Mouse (Mus musculus): Measurements from ENCODE around the gene Ggps1. TPM values are rescaled to one million over a fixed set of nuclear protein-coding genes. Genes with fewer than 3 reads are reported as not detected.
"Not testable (repeated sequence)": the region's sequence is repeated elsewhere in the genome, so short reads cannot be mapped to it uniquely, and the experiment has no call there.

Gene Ggps1
- polyA plus RNA-seq, 2 experiments = 35.9 to 48.2 TPM

DNA sequence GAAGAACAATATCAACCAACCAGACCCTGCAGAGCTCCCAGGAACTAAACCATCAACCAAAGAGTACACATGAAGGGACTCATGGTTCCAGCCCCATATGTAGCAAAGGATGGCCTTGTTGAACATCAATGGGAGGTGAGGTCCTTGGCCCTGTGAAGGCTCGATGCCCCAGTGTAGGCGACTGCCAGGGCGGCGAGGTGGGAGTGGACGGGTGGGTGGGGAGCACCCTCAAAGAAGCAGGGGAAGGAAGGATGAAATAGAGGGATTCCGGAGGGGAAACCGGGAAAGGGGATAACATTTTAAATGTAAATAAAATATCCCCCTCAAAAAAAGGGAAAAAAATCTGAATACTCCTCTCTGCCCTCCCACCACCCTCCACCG is 24.4 kb downstream of the Ggps1 start:
- TF ChIP-seq POLR2A (IDR thresholded peaks at IDR 0.05; ENCODE audit: borderline replicate concordance, extremely low read depth, insufficient read depth, insufficient read length) = no peak
- Histone ChIP-seq H3K4me3 (replicated peaks; ENCODE audit: low read length) (peak overlapping the region; percentile 65), H3K4me2 (replicated peaks; ENCODE audit: low read depth, low read length, severe bottlenecking) (peak overlapping the region; percentile 92), H3K27ac (replicated peaks; ENCODE audit: low read depth, low read length) (peak overlapping the region; percentile 97), H3K27me3 (ENCODE audit: control insufficient read depth, insufficient read depth, low read length) (no peaks in the 10 kb centered on the region), H3K36me3 (ENCODE audit: control insufficient read depth, insufficient read depth, low read length) (no peaks in the 10 kb centered on the region; the same call in 1 of the 2 replicates), H3K4me1 (ENCODE audit: control insufficient read depth, insufficient read depth, low read length) (peaks cover 11% of the 10 kb centered on the region), H3K9ac (ENCODE audit: low read depth, low read length, severe bottlenecking) (peak overlapping the region; percentile 81), H3K9me3 (ENCODE audit: control insufficient read depth, low read length) (no peaks in the 10 kb centered on the region)
- peak; percentile 10; the same call in 1 of the 2 replicates for ATAC-seq (ENCODE audit: low FRiP score, low read depth)
- no peak for DNase-seq (ENCODE audit: low spot score)
- WGBS = 3% methylated on average over 7 of the region's 8 CpGs

DNA sequence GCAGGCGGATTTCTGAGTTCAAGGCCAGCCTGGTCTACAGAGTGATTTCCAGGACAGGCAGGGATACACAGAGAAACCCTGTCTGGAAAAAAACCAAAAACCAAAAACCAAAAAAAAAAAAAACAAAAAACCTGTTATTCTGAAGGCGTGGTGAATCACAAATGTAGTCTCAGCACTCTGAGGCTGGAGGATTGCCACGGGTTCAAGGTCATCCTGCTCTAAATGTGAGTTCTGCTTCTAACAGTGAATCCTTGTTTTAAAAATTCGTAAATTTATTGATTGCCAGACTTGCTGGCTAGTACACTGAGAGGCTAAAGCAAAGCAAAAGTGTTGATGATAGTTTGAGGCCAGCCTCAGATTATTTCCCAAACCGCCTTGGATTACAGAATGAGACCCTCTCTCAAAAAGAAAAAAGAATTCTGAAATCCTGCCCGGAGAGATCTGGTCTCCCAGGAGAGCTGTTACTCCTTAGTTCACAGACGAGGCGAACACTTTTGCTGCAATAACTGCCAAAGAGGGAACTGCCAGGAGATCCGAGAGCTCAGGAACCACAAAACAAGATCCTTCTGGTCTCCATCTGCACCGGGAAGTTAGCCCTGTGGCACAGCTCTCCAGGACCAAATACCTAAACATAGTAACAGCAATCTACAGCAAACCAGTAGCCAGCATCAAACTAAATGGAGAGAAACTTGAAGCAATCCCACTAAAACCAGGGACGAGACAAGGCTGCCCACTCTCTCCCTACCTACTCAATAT is 27.2 kb downstream of the Ggps1 start:
- no peak for DNase-seq (ENCODE audit: low spot score)
- Histone ChIP-seq H3K9me3 (ENCODE audit: control insufficient read depth, low read length) (no peaks in the 10 kb centered on the region), H3K4me1 (ENCODE audit: control insufficient read depth, insufficient read depth, low read length) (peaks cover 11% of the 10 kb centered on the region), H3K9ac (ENCODE audit: low read depth, low read length, severe bottlenecking) (no peak overlapping the region), H3K27ac (replicated peaks; ENCODE audit: low read depth, low read length) (no peak overlapping the region), H3K4me2 (replicated peaks; ENCODE audit: low read depth, low read length, severe bottlenecking) (no peak overlapping the region), H3K27me3 (ENCODE audit: control insufficient read depth, insufficient read depth, low read length) (no peaks in the 10 kb centered on the region), H3K36me3 (ENCODE audit: control insufficient read depth, insufficient read depth, low read length) (no peaks in the 10 kb centered on the region; the same call in 1 of the 2 replicates), H3K4me3 (replicated peaks; ENCODE audit: low read length) (no peak overlapping the region)
- no peak for ATAC-seq (ENCODE audit: low FRiP score, low read depth)
- no peak for TF ChIP-seq POLR2A (IDR thresholded peaks at IDR 0.05; ENCODE audit: borderline replicate concordance, extremely low read depth, insufficient read depth, insufficient read length)
- 88% methylated on average over 11 of the region's 11 CpGs for WGBS

DNA sequence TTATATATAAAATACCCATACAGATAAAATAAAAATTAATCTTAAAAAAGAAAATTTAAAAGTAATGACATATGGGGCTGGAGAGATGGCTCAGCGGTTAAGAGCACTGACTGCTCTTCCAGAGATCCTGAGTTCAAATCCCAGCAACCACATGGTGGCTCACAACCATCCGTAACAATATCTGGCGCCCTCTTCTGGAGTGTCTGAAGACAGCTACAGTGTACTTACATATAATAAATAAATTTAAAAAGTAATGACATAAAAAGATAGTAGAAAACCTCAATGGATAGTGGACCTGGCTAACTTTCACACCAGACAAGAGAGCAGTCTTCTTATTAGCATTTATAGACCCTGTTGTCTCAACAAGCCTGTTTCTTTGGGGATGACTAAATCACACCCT is 27.9 kb downstream of the Ggps1 start:
- DNase-seq (ENCODE audit: low spot score); H3K4me3 ChIP-seq (replicated peaks; ENCODE audit: low read length); H3K27ac ChIP-seq (replicated peaks; ENCODE audit: low read depth, low read length); H3K4me1 ChIP-seq (ENCODE audit: control insufficient read depth, insufficient read depth, low read length); H3K36me3 ChIP-seq (ENCODE audit: control insufficient read depth, insufficient read depth, low read length); H3K27me3 ChIP-seq (ENCODE audit: control insufficient read depth, insufficient read depth, low read length); ATAC-seq (ENCODE audit: low FRiP score, low read depth); H3K9ac ChIP-seq (ENCODE audit: low read depth, low read length, severe bottlenecking); H3K4me2 ChIP-seq (replicated peaks; ENCODE audit: low read depth, low read length, severe bottlenecking); H3K9me3 ChIP-seq (ENCODE audit: control insufficient read depth, low read length): not testable (repeated sequence)
- 86% methylated on average over 3 of the region's 3 CpGs for WGBS

DNA sequence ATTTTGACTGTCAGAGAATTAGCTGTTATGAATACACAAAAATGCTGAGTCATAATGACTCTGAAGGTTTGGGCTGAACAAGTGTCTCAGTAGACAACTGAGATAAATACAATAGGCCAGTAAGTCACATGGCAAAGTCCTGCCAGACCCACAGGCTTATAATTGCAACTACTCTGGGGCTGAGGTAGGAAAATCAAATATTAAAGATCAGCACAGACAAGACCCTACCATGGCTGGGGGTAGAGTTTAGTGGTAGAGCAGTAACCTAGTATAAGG is 29.3 kb downstream of the Ggps1 start:
- Histone ChIP-seq H3K27me3 (ENCODE audit: control insufficient read depth, insufficient read depth, low read length) (no peaks in the 10 kb centered on the region), H3K9me3 (ENCODE audit: control insufficient read depth, low read length) (no peaks in the 10 kb centered on the region), H3K9ac (ENCODE audit: low read depth, low read length, severe bottlenecking) (no peak overlapping the region), H3K4me3 (replicated peaks; ENCODE audit: low read length) (no peak overlapping the region), H3K4me1 (ENCODE audit: control insufficient read depth, insufficient read depth, low read length) (peaks cover 5% of the 10 kb centered on the region; the same call in 1 of the 2 replicates), H3K36me3 (ENCODE audit: control insufficient read depth, insufficient read depth, low read length) (peaks cover 5% of the 10 kb centered on the region), H3K4me2 (replicated peaks; ENCODE audit: low read depth, low read length, severe bottlenecking) (no peak overlapping the region), H3K27ac (replicated peaks; ENCODE audit: low read depth, low read length) (no peak overlapping the region)
- DNase-seq (ENCODE audit: low spot score) (no peak), ATAC-seq (ENCODE audit: low FRiP score, low read depth) (no peak)
- TF ChIP-seq POLR2A (IDR thresholded peaks at IDR 0.05; ENCODE audit: borderline replicate concordance, extremely low read depth, insufficient read depth, insufficient read length) = no peak

DNA sequence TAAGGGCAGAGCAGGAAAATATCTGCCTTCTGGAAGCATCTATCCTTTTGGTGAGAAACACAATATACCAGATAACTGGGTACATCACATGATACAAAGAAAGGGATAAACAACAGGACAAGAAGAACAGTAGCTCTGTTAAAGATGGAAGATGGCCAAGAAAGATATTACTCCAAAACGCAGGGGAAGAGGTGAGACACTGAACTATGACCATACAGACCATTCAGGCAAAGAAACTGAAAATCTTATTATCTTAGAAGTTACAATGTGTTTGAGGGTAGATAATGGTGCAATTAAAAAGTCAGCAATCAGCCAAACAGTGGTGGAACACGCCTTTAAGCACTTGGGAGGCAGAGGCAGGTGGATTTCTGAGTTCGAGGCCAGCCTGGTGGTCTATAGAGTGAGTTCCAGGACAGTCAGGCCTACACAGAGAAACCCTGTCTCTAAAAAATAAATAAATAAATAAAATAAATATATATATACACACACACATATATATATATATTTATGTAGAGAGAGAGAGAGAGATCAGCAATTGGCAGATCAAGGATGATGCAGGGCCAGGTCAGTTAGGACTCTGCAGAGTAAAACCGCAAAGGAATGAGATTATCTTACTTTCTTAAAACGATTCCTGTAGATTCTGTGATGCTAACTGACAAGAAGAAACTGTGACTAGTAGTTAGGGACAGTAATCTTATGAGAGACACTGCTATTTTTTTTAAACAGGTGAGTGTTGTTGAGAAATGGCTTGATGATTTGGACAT is 29.8 kb downstream of the Ggps1 start:
- ATAC-seq (ENCODE audit: low FRiP score, low read depth) (no peak), DNase-seq (ENCODE audit: low spot score) (no peak)
- no peaks in the 10 kb centered on the region for H3K27me3 ChIP-seq (ENCODE audit: control insufficient read depth, insufficient read depth, low read length)
- peaks cover 2% of the 10 kb centered on the region; the same call in 1 of the 2 replicates for H3K4me1 ChIP-seq (ENCODE audit: control insufficient read depth, insufficient read depth, low read length)
- no peak overlapping the region for H3K4me2 ChIP-seq (replicated peaks; ENCODE audit: low read depth, low read length, severe bottlenecking)
- no peak overlapping the region for H3K27ac ChIP-seq (replicated peaks; ENCODE audit: low read depth, low read length)
- no peaks in the 10 kb centered on the region for H3K9me3 ChIP-seq (ENCODE audit: control insufficient read depth, low read length)
- WGBS = 84% methylated on average over 5 of the region's 5 CpGs
- no peak for TF ChIP-seq POLR2A (IDR thresholded peaks at IDR 0.05; ENCODE audit: borderline replicate concordance, extremely low read depth, insufficient read depth, insufficient read length)
- no peak overlapping the region for H3K9ac ChIP-seq (ENCODE audit: low read depth, low read length, severe bottlenecking)
- H3K4me3 ChIP-seq (replicated peaks; ENCODE audit: low read length) = no peak overlapping the region
- H3K36me3 ChIP-seq (ENCODE audit: control insufficient read depth, insufficient read depth, low read length) = peaks cover 8% of the 10 kb centered on the region
